Mouse (Mus musculus): ENCODE data around the gene Slirp. TPM values are rescaled to one million over a fixed set of nuclear protein-coding genes. Genes with fewer than 3 reads are reported as not detected.
"Not testable (repeated sequence)": the region's sequence is repeated elsewhere in the genome, so short reads cannot be mapped to it uniquely, and the experiment has no call there.

Gene Slirp
- polyA plus RNA-seq, 1 experiment from 2014 or later = 285 TPM

GRCm38 (mm10) chr12:87488683-87489082, 45.0 kb downstream of the Slirp start:
- WGBS = 60% methylated on average over 2 of the region's 2 CpGs

GRCm38 (mm10) chr12:87494421-87494820, 50.7 kb downstream of the Slirp start, which contains the start of gene Gm5788:
Gm5788 (plus strand) TSS chr12:87494721.
- ATAC-seq (ENCODE audit: borderline replicate concordance, extremely low read depth, low FRiP score, low TSS enrichment); H3K4me2 ChIP-seq; H3K4me1 ChIP-seq; H3K27ac ChIP-seq; H3K27me3 ChIP-seq; H3K4me3 ChIP-seq; H3K36me3 ChIP-seq; H3K9ac ChIP-seq; H3K9me3 ChIP-seq: not testable (repeated sequence)
- 82% methylated on average over 3 of the region's 3 CpGs for WGBS

More at GRCm38 (mm10) chr12:87488683-87489082, 45.0 kb downstream of the Slirp start:
- not testable (repeated sequence) for H3K27ac ChIP-seq; ATAC-seq (ENCODE audit: borderline replicate concordance, extremely low read depth, low FRiP score, low TSS enrichment); H3K4me3 ChIP-seq; H3K4me2 ChIP-seq; H3K9ac ChIP-seq; H3K4me1 ChIP-seq; H3K36me3 ChIP-seq; H3K27me3 ChIP-seq; H3K9me3 ChIP-seq

Small RNAs within 50 kb of the gene (microRNA-seq; reads per million reads assigned to microRNA genes)
- gene Mir3068 = 31.1 reads per million, percentile 40 among the genes with 10 or more reads in this experiment

Other genes starting within 250 kb of the Slirp start
- gene Samd15, start 244.2 kb upstream of the Slirp start, polyA plus RNA-seq (2015; fragmentation: Nextera tagmentation; extraction: Ambion mirVana) = 1.3 and 1.9 TPM in 2 replicates
- gene Tmed8, start 243.4 kb upstream of the Slirp start, polyA plus RNA-seq (2015; fragmentation: Nextera tagmentation; extraction: Ambion mirVana) = 2.2 and 2.6 TPM in 2 replicates
- gene Noxred1, start 205.2 kb upstream of the Slirp start, polyA plus RNA-seq (2015; fragmentation: Nextera tagmentation; extraction: Ambion mirVana) = 0.26 and 0.39 TPM in 2 replicates
- 40.7 and 41.1 TPM in 2 replicates for gene Vipas39, start 177.6 kb upstream of the Slirp start, polyA plus RNA-seq (2015; fragmentation: Nextera tagmentation; extraction: Ambion mirVana)
- 219 and 232 TPM in 2 replicates for gene Ahsa1, start 177.4 kb upstream of the Slirp start, polyA plus RNA-seq (2015; fragmentation: Nextera tagmentation; extraction: Ambion mirVana)
- gene Ism2, start 144.2 kb upstream of the Slirp start, polyA plus RNA-seq (2015; fragmentation: Nextera tagmentation; extraction: Ambion mirVana) = 0.84 and 1.0 TPM in 2 replicates
- 95.8 and 105 TPM in 2 replicates for gene Sptlc2, start 55.5 kb upstream of the Slirp start, polyA plus RNA-seq (2015; fragmentation: Nextera tagmentation; extraction: Ambion mirVana)
- 47.5 and 48.0 TPM in 2 replicates for gene Alkbh1, start 121 bp downstream of the Slirp start, polyA plus RNA-seq (2015; fragmentation: Nextera tagmentation; extraction: Ambion mirVana)
- 116 and 118 TPM in 2 replicates for gene Snw1, start 28.4 kb downstream of the Slirp start, polyA plus RNA-seq (2015; fragmentation: Nextera tagmentation; extraction: Ambion mirVana)
- gene Gm5788, start 50.8 kb downstream of the Slirp start, polyA plus RNA-seq (2015; fragmentation: Nextera tagmentation; extraction: Ambion mirVana) = not detected in 2 replicates
- not detected in 2 replicates for gene Gm8300, start 70.4 kb downstream of the Slirp start, polyA plus RNA-seq (2015; fragmentation: Nextera tagmentation; extraction: Ambion mirVana)
- not detected in 2 replicates for gene Oog1, start 158.8 kb downstream of the Slirp start, polyA plus RNA-seq (2015; fragmentation: Nextera tagmentation; extraction: Ambion mirVana)
- gene Gm4027, start 175.0 kb downstream of the Slirp start, polyA plus RNA-seq (2015; fragmentation: Nextera tagmentation; extraction: Ambion mirVana) = not detected in 2 replicates
- not detected in 2 replicates for gene Gm16381, start 200.7 kb downstream of the Slirp start, polyA plus RNA-seq (2015; fragmentation: Nextera tagmentation; extraction: Ambion mirVana)